Mouse (Mus musculus) c-Kit-positive CD71-negative TER-119-negative erythroid progenitor cells, embryonic 14.5 days (primary cell): ENCODE measurements around the gene Kdf1.
A peak's percentile ranks its signal among the peaks of the same experiment; 100 is the strongest.

Experiments
- DNase-seq: peaks from one replicate; pipeline ENCODE4 v3.0.0-alpha.2; 2013; ENCODE audit warnings: low read depth

The Kdf1 gene

GRCm38 (mm10) chr4:133518601-133519368, at the start of gene Kdf1:
TSS of gene Kdf1 (plus strand) at chr4:133518963.
- no peak for DNase-seq

DNA sequence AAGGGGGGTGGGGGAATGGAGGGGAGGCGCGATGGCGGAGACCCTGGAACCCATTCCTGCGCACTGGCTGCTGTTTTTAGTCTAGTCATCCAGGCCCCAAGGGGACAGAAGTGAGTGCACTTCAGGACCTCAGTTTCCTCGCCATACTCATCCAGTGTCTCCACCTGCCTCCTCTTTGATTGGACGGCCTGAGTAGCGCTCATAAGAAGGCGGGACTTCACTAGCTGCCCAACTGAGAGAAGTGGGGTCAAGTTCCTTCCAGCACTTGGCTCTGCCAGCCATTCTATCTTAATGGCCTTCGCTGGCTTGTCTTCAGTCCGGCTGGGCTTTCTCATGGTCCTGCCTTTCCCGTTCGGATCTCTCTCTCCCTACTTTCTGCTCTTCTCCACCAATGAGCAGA, 49.6 kb upstream of the Kdf1 start:
- DNase-seq: no peak

- DNase-seq: no peak
Observed at GRCm38 (mm10) chr4:133471135-133471821, 47.5 kb upstream of the Kdf1 start.

DNA sequence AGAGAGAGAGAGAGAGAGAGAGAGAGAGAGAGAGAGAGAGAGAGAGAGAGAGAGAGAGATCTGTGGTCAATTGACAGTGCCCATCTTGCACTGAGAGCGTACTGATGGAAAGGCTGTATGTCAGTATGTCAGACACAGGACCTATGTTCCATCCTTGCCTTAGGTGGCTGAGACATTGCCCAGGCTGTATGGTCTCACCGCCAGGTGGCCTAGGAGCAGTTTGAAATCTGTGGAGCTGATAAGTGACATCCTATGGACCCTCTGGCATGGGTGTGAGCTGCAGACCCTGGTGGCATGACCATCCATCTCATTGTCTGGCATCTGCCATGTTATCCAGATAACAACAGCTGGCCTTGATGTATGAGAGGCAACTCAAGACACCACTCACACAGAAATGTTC, 44.9 kb upstream of the Kdf1 start:
- DNase-seq: no peak

DNA sequence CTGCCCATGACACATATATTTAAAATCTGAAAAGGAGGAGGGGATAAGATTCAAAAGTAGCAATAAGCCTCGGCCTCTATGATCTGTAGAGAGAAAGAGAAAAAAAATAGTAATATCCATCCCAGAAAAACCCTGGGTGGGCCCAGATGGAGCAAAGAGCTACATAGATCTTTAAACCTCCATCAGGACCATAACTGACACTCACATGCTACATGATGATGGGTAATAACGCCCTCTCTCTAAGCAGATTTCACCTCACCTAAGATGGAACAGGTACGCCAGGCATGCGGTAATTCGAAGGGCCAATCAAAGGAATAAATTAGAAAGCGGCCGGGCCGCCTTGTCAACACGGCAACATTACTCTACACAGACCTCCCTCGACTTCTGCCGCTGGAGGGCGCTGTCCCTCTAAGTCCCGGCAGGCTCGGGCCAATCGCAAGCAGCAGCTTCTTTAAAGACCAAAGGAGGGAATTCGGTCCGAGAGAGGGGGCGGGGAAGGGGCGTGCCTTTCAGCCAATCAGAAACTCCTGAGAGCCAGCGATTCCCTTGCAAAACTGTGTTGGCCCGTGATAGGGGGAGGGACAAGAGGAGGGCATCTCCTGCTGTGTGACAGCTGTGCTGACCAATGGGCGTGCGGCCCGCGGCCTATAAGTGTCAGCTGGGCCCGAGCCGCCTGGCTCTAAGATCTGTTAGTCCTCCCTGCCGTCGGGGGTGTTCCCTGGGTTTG, 39.1 kb upstream of the Kdf1 start, which contains the start of gene Tent5b:
Gene Tent5b (plus strand): TSS at position 675 of the 727 bp plus-strand sequence.
- DNase-seq: peak; percentile 95

GRCm38 (mm10) chr4:133480185-133480537, 38.6 kb upstream of the Kdf1 start:
- no peak for DNase-seq

- DNase-seq: no peak
Observed at GRCm38 (mm10) chr4:133480754-133481153, 38.0 kb upstream of the Kdf1 start.

DNA sequence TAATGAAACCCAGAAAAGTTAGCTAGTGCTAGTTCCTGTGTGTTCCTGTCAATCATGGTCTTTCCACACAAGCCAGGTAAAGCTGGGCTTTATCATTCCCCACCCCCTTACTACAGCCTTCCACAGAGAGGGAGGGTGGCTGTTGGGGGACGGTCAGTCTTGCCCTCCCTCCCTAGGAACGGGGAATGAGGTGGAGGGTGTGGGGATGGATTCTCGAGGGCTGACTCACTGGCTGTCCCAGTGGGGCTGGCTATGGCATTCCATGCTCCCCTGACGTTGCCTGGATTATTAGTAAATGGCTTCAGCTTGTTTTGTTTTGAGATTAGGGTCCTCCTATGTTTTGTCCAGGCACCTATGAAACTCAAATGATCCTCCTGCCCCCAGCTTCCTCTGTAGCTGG, 37.3 kb upstream of the Kdf1 start:
- no peak for DNase-seq

- DNase-seq: no peak
Observed at GRCm38 (mm10) chr4:133482479-133482878, 36.3 kb upstream of the Kdf1 start.

DNA sequence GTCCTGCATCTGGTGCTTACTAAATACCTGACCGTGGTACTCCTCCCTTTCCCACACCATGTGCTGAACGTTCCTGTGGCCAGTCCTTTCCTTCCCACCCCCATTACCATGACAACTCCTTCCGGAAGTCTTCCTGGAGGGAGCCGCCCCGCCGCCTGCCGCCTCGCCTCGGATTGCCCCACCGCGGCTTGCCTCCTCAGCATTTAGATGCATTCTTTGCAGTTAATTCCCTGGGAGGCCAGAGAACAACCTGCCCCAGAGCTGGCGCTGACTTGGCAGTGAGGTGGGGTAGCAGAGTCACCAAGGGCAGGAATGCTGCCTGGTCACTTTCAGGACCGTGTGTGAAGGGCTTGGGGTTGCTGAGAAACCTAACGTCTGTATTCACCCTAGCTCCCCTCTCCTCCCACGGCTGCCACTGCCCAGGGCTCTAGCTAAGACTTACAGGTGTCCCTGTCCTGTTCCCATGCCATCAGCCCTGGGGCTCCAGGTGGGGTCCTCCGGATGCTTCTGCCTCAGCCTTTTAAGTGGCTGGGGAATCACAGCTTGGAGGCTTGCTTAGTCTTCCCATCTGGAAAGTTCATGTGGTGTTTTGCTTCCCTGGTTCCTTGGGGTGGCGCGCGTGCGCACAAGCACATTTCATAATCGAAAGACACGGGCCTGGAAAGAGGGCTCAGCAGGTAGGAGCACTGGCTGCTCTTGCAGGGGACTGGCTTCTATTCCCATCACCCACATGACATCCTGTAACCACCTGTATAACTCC, 34.3 kb upstream of the Kdf1 start:
- no peak for DNase-seq

- no peak for DNase-seq
Observed at GRCm38 (mm10) chr4:133485691-133486425, 32.9 kb upstream of the Kdf1 start.

- no peak for DNase-seq
Observed at GRCm38 (mm10) chr4:133486673-133487357, 31.9 kb upstream of the Kdf1 start.

GRCm38 (mm10) chr4:133488619-133489392, 30.0 kb upstream of the Kdf1 start:
- DNase-seq: no peak

GRCm38 (mm10) chr4:133489489-133490245, 29.1 kb upstream of the Kdf1 start:
- no peak for DNase-seq

GRCm38 (mm10) chr4:133491800-133492199, 27.0 kb upstream of the Kdf1 start:
- DNase-seq: no peak

DNA sequence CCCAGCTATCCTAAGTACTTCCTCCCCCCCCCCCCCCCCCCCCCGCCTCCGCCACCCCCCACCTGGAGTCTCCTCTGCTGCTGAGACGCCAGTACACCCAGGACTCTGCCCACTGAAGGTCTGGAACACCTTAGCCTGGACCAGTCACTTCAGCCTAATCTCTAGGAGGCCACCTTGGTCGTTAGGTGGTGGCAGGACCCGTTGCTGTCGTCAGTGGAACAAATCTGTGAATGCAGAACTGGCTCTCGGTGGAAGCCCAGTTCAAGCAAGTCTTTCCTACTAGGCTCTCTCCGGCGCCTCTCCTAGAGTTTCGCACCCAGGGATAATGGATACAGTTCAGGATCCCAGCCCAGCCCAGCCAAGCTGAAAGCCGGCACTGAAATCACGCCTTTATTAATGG, 24.9 kb upstream of the Kdf1 start:
- no peak for DNase-seq

- DNase-seq: peak; percentile 90
Observed at GRCm38 (mm10) chr4:133494432-133494831, 24.3 kb upstream of the Kdf1 start.

- DNase-seq: no peak
Observed at GRCm38 (mm10) chr4:133494867-133495266, 23.9 kb upstream of the Kdf1 start.

GRCm38 (mm10) chr4:133495711-133496110, 23.1 kb upstream of the Kdf1 start:
- DNase-seq: no peak
